Mouse (Mus musculus): ENCODE measurements around the gene Mfsd13b.
"Not testable (repeated sequence)": the region's sequence is repeated elsewhere in the genome, so short reads cannot be mapped to it uniquely, and the experiment has no call there.

Gene Mfsd13b

DNA sequence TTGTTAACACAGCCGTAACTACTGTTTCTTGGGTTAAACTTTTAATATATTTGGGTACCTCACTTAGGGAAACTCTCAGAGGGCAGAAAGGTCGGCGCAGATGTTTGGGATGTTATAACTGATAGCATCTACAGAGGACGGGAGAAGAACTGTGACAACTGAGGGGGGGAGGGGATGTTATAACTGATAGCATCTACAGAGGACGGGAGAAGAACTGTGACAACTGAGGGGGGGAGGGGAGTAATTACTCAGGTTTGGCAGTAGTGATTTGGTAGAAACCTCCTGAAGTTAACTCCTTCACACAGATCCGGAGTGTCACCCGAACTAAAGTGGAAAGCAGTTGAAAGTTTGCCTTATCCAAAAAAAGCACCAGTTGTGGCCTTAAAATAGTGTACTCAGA lies 659 bp downstream of the Mfsd13b start:
- no peak for DNase-seq (ENCODE audit: extremely low spot score, low spot score)

DNA sequence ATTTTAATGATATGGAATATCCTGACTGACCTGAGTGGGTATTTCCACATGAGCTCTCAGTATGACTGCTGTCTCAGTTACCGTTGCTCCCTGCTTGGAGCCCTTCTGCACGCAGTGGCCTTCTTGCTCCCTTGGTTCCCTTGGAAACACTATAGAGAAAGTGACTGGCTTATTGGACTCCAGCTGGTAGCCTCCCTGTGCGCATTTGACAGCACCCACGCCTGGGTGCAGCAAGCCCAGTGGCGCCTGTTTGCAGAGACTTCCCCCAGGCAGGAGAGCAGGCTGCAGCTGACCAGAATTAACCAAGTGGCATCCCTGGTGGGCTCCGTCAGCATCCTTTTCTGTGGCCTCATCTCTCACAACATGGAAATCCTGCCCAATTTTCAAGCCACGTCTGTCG lies 8.9 kb downstream of the Mfsd13b start:
- DNase-seq (ENCODE audit: extremely low spot score, low spot score): no peak

DNA sequence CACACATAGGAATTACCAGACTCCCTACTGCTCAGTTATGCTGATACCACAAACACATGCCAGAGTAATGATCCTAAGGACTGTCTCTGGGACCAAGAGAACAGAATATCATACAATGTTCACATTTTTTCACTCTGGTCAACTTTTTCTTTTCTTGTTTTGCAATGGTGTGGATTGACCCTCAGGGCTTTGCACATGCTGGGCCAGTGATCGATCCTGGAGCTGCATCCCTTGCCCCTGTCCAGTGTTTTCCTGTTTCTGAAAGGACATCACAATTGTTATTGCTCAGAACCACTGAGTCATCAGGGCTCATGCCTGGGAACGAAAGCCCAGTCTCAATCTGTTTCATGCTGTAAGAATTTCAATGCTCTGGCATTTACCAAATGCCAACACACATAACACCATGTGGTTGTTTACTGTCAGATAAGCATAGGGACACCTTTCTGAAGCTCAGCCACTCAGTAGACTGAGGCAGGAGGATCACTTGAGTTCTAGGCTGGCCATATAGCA lies 16.8 kb downstream of the Mfsd13b start:
- no peak for DNase-seq (ENCODE audit: extremely low spot score, low spot score)

DNA sequence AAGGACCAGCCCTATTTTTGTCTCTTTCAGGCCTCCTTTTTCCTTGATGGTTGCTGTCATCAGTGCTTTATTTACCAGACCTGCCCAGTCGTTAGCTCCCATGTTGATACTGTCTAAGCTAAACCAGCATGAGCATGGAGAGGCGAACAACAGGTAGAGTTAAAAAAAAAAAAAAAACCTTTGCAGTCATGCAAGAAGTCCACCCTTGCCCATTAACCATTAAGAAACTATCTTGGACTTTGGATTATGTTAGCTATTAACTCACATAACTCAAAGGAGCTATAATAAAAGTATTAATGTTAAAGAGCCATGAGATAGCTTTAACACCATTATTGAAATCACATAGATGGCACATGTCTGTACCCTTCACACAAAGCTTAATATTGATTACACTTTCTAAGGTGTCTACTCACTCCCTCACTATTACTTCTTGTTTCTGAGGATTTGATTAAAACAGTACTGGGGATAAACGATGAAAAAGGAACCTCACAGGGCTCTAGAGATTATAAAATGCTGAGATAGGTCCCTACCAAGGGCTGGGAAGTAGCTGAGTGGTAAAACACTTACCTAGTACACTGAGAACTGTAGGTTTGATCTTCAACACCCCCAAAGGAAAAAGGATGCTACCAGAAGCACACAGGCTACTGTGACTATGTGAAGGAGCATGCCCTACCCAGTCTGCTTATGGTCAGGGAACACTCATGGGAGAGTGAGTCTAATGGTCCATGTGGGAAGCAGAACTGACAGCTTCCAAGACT lies 17.9 kb downstream of the Mfsd13b start:
- no peak for DNase-seq (ENCODE audit: extremely low spot score, low spot score)

DNA sequence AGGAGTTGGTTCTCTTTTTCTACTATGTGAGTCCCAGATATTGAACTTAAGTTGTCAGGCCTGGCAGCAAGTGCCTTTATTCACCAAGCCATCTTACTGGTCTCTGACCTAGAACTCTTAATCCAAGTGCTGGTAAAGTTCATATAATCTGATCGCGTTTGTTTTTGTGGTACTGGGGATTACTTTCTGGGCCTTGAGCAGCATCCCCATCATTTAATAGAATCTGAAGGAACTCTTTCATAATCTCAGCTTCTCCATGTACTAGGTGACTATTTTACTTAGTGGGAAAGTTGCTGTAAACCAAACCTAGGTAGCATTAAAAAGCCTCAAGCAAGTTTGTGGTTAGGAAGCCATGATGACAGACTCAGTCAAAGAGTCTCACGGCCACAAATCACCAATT lies 19.6 kb downstream of the Mfsd13b start:
- no peak for DNase-seq (ENCODE audit: extremely low spot score, low spot score)

DNA sequence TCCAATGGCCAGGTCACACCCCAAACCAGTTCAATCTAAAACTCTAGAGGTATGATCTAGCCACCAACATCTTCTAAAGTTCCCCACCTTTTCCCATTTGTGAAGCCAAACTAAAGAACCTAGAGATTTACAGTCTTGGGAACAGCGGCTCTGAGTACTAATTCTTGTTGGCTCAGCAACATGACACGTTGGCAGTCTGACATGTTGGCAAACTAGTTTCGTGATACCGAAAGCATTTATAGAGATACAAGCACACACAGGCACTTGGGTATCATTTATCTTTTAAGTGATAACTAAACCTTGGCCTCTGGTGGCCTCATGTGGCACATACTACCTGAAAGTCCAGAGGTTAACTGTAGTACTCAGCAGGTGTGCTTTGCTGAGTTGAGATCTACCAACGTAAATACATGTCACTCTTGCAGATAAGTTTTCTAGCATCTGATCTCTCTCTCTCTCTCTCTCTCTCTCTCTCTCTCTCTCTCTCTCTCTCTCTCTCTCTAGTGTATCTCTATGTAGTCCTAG lies 20.2 kb downstream of the Mfsd13b start:
- no peak for DNase-seq (ENCODE audit: extremely low spot score, low spot score)

DNA sequence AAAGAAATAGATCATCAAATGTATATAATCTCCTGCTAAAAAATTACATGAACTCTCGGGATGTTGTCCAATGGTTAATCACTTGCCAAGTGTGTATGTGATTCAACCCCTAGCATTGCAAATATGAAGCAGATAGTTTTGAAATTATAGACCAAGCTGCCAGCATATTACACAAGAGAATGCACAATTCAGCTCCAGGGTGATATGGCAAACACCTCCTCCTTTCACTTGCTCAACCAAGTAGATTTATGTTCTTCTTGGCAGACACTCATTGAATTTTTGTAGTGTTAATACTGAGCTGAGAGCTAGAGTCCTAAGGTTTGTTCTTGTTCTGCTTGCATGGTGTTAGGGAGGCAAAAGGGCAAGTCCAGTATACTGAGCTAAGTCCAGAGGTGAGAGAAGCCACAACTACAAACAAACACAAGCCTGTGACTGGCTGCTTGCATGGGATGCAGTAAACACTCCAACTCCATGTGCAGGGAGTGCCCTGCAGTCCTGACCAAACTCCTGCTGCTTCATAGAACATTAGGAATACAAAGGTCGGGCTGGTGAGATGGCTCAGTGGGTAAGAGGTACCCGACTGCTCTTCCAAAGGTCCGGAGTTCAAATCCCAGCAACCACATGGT lies 21.6 kb downstream of the Mfsd13b start:
- DNase-seq (ENCODE audit: extremely low spot score, low spot score): no peak

DNA sequence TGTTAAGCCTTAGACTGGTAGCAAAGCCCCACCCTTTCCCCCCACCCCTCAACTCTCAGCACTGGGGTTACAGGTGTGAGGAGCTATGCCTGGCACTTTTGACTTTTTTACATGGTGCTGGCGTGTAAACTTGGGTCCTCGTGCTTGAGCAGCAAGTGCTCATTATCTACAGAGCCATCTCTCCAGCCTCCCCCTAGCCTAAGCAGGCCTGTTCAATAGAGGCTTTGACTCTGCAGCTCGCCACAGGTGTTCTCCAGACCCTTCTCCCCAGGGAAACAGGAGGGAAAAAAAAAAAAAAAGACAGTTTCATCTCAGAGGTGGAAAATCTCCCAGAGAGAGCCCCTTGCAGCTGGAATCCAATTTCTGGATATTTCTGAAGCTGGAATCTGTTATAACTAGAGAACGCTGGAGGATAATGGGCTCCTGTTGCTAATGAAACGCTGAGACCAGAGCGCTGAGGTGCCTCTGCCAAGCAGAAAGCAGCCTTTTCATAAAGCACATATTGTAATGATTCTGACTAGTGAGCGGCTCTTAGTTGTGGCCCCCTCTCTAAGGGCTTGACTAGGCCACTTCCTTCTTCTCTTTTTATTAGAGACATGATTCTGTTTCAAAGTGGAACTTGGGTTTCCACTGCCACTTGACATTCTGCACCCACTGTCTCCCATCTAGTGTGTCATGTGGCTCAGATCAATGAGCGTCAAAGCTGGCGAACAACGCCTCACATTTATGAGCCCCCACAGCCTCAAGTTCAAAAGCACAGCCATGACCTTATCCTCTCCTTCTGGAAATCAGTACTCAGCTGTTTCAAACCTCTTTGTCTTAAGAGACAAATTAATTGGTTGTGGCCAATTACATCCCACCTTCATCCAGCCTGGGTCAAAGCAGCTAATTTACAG lies 29.7 kb downstream of the Mfsd13b start:
- no peak for DNase-seq (ENCODE audit: extremely low spot score, low spot score)

DNA sequence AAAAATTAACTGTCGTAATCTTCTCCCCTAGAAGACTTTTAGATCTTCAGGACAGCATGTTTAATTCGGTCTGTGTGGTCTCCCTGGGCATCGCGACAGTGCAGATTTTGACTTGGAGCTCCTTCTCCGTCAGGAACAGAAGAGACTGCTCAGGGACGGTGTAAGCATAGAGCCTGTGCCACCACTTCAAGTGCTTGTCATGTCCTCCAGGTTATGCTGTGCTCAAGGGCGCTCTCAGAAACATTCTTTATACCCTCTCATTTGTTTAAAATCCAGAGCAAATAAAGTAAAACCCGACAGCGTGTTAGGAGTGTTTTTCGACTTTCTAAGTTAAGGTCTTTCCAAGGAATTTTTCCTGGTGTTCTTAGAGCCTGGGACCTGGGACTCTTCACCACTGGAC lies 32.2 kb downstream of the Mfsd13b start:
- DNase-seq (ENCODE audit: extremely low spot score, low spot score): no peak

DNA sequence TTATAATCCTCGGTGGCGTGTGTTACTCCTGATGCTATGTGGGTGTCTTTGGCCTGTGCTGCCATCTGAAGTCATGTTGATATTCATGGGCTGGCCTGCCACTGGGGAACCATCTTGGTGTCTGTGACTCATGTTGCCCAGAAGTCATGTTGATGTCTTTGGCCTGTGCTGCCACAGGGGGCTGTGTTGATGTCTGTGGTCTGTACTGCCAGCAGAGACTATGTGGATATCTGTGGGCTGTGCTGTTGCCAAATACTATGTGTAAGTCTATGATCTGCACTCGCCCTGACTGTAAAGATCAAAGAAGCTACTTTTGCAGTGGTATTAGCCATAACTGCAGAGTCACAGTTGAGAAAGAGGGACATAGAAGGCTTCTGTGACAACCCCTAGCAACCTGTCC lies 36.5 kb downstream of the Mfsd13b start:
- no peak for DNase-seq (ENCODE audit: extremely low spot score, low spot score)

DNA sequence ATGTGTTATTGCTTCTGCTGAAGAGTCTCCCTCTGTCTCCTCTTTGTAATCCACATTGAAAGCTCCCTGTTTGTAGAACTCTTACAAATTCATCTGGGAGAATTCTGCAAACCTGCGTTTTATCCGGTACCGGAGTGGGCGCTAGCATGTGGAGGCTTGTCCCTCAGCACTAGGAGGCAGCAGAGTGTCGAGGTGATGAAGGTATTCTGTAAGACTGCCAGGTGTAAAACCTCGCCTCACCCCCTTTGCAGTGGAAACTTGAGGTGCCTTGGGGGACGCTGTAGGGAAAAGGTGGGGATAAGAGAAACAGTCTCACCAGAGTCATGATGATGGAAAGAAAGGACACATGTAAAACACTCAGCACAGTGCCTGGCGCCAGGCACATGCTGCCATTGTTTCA lies 38.0 kb downstream of the Mfsd13b start:
- DNase-seq (ENCODE audit: extremely low spot score, low spot score): no peak

DNA sequence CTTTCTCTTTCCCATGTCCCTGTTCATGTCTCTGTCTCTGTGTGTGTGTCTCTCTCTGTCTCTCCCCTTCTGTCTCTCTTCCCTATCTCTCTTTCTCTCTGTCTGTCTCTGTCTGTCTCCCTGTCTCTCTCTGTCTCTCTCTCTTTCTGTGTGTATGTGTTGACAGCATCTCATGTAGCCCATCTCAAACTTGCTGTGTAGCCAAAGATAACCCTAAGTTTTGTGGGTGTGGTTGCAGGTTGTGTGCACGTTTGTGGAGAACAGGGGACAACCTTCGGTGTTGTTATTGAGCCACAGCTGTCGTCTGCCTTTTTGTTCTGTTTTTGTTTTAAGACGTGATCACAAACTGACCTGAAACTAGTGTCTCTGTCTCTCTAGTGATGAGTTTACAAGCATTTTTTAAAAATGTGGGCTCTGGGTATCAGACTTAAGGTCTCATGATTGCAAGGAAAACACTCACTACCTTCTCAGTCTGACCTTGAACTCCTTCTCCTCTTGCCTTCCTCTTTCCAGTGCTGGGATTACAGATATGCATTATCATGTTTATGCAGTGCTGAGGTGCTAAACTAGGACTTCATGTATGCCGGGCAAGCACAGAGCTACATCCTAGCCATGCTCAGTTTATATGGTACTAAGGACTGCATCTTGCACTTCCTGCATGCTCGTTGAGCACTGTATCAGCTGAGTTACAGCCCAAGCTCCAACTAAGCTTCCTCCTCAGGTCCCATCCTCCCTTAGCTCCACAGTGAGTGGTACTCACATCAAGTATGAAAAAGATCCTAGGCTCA lies 43.1 kb downstream of the Mfsd13b start:
- no peak for DNase-seq (ENCODE audit: extremely low spot score, low spot score)

DNA sequence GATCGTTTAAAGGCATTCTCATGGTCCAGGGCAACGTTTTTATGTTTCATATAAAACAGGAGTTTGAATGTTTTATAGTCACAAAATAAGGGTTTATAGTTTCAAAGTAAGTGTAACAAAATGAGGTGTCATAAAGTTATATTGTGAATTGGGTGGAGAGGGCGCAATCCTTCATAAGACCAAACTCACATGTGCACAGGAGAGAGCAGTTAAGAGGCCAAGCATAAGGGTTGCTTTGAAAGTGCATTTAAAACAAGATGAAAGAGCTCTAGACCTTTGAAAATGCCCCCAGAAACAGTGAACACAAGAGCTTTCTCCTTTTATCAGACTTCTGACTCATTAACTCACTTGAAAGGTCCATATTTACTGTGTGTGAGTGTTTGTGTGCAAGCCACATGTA lies 44.0 kb downstream of the Mfsd13b start:
- DNase-seq (ENCODE audit: extremely low spot score, low spot score): no peak

DNA sequence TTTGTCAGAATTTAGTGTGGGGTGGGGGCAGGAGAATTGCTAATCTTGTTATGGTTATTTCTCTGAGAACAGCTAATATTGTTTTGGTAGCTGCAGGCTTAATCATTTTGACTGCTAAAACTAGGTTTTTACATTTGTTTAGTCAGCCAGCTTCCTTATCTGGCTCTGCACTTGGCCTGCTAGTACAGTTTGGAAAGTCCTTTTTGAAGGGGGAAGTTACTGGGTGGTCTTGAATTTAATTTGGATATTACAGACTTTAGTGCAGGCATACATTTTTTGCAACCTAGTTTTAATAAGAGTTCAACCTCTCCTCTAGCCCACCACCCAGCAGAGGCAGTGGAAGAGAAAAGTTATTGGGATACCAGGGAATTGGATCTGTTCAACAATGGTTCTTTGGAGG lies 47.6 kb downstream of the Mfsd13b start:
- not testable (repeated sequence) for DNase-seq (ENCODE audit: extremely low spot score, low spot score)

DNA sequence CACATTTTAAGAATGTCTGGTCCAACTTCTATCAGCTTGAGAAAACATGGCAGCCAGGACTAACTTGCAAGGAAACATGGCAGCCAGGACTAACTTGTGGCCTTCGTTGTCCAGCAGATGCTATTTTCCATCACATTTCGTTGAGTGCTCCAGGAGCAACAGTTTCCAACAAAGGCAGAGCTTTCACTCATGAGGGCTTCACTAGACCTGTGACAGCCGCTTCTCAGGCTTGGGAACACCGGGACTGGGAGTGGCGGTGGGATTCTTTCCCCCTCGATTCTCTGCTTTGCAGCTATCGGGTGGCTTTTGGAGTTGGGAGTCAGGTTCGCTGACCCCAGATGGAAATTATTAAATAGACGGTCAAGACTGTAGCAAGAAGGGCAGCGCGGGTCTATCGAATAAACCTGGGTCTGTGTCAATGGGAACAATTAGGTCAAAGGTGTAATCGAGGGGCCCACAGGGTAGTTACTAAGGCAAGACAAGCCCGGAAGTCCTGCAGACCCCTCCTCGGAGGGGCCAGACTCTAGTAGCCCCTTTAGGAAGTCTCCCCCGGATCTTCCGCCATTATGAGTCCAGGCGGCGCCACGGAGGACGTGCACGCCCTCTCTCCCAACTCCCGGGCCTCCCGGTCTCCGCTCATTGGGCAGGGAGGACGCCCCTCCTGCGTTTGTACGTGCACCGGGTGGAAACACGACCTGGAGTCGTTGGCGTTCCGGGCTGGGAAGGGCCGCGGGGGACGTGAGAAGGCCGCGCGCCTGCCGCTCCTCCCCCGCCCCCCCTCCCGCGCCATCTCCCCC lies 51.7 kb downstream of the Mfsd13b start, which contains the start of gene Mettl9:
Gene Mettl9 (plus strand): TSS at position 590 of the 797 bp plus-strand sequence.
- DNase-seq (ENCODE audit: extremely low spot score, low spot score): peak; percentile 99

DNA sequence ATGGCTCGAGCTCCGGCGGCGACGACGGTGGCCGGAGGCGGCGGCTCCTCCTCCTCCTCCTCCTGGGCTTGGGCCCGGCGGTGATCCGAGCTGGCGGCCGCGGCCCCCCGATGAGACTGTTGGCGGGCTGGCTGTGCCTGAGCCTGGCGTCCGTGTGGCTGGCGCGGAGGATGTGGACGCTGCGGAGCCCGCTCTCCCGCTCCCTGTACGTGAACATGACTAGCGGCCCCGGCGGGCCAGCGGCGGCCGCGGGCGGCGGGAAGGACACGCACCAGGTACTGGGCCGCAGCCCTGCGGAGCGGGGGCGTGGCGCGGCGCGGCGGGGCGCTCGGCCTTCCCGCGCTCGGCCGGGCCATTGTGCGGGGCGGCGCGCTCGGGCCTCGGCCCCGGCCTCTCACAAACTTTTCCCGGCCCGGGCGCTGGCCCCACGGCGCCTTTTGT lies 52.4 kb downstream of the Mfsd13b start:
- no peak for DNase-seq (ENCODE audit: extremely low spot score, low spot score)

DNA sequence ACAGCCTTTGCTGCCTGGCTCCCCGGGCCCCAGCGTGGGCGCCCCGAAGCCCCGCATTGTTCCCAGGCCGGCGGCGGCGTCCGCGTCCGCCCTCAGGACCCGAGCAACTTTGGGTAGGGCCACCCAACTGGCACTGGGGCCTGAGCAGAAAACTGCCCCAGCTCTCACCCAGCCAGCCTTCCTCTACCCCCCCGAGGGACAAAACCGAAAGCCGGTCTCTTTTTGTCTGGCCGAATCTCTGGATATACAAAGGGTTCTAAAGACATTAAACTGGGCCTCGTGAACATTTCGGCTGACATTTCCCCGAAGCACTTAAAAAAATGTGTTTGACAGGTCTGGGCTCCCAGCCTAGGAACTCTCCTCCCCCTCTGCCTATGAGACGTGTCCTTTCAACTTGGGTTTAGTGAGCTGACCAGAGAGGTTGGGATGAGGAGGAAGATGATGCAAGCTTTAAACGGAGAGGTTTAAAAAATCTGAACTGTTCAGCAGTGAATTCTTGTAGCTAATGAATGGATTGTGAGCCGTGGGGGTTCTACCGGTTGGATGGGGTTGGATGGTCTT lies 52.9 kb downstream of the Mfsd13b start:
- peak; percentile 75 for DNase-seq (ENCODE audit: extremely low spot score, low spot score)

DNA sequence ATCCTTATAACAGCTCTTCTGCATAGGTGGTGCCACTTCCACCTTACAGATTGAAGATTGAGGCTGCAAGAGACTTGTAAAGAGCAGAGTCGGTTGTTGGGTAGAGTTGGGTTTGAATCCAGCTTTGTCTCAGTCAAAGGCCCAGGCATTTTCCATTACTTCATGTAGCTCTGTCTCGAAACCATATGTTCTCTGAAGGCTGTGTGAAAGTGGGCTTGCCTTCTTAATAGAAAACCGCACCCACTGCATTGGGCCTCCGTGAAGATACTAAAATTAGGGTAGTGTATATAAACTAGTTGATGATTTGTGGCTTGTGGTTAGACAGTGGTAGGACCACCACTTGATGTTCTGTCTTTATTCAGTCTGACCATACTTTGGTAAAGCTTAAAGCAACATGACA lies 58.3 kb downstream of the Mfsd13b start:
- DNase-seq (ENCODE audit: extremely low spot score, low spot score): no peak

DNA sequence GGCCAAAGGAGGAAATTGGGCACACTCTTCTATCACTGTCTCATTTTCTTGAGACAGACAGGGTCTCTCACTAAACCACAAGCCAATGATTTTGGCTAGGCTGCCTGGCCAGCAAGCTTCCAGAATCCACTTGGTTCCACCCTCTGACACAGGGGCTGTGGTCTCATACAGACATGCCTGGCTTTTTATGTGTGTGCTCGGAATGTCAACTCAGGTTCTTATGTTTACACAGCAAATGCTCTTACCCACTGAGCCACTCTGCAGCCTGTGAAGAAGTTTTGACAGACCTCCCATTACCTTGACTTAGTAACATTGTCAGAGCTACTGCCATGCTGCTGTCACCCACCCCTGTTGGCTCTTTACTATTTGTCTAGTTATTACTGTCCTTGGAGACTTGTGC lies 59.7 kb downstream of the Mfsd13b start:
- no peak for DNase-seq (ENCODE audit: extremely low spot score, low spot score)

DNA sequence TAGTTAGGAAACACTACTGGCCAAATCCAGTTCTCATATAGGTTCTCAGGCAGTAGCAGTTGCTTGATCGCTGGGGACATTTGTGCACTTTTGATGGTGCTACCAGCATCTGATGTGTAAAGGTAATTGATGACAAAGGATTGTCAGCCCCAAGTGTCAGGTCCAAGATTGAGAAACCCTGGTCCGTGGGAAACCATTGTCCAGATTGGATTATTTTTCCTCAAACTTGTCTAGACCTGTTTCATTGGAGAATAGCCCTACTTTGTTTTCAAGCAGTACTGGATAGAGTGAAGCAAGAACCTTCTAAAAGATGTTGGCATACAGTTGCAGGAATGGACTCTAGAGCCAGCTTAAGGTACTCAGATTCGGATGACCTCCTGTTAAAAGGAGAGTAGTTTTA lies 60.7 kb downstream of the Mfsd13b start:
- DNase-seq (ENCODE audit: extremely low spot score, low spot score): no peak
